Mouse (Mus musculus) myocyte (in vitro differentiated cells): ENCODE data around the gene H2al1b. TPM values are rescaled to one million over a fixed set of nuclear protein-coding genes. Genes with fewer than 3 reads are reported as not detected.
"Not testable (repeated sequence)": the region's sequence is repeated elsewhere in the genome, so short reads cannot be mapped to it uniquely, and the experiment has no call there.

Experiments used
- H3K27me3 ChIP-seq: one replicate; pipeline ENCODE4 v1.6.1; 2011; ENCODE audit not compliant: control insufficient read depth, insufficient read depth, insufficient read length
- H3K36me3 ChIP-seq: one replicate; pipeline ENCODE4 v1.6.1; 2011; ENCODE audit not compliant: control insufficient read depth, insufficient read depth
- H3K4me2 ChIP-seq: one replicate; pipeline ENCODE4 v1.6.1; 2011; ENCODE audit warnings: low read depth, control low read depth
- H3K4me3 ChIP-seq: one replicate; pipeline ENCODE4 v1.5.1; 2011; ENCODE audit warnings: mild to moderate bottlenecking, control low read depth, moderate library complexity
- H3K79me2 ChIP-seq: one replicate; pipeline ENCODE4 v1.6.1; 2011; ENCODE audit not compliant: control insufficient read depth, insufficient read depth
- H3ac ChIP-seq: one replicate; pipeline ENCODE4 v1.6.1; 2011; ENCODE audit not compliant: control insufficient read depth, insufficient read length
- CEBPB ChIP-seq: IDR thresholded peaks from 2 replicates; pipeline ENCODE4 v1.6.1; 2011; ENCODE audit warnings: mild to moderate bottlenecking, moderate library complexity; ENCODE audit not compliant: poor library complexity, insufficient read depth, severe bottlenecking
- E2F4 ChIP-seq: IDR thresholded peaks from one replicate; pipeline ENCODE4 v1.6.1; 2011; ENCODE audit warnings: mild to moderate bottlenecking, control low read depth, moderate library complexity; ENCODE audit not compliant: insufficient read depth
- MYOG ChIP-seq, 3 experiments: IDR thresholded peaks; one replicate each; pipeline ENCODE4 v1.6.1; 2011; ENCODE audit warnings: control low read depth in 2 of 3, low read depth in 2 of 3, mild to moderate bottlenecking in 2 of 3; ENCODE audit not compliant: insufficient read length in 2 of 3, control insufficient read depth in 1 of 3, insufficient read depth in 1 of 3
- POLR2AphosphoS2 ChIP-seq: IDR thresholded peaks from one replicate; pipeline ENCODE4 v1.6.1; 2011; ENCODE audit warnings: low read depth, control low read depth; ENCODE audit not compliant: insufficient read length
- REST ChIP-seq: IDR thresholded peaks from one replicate; pipeline ENCODE4 v1.6.1; 2011; ENCODE audit warnings: mild to moderate bottlenecking, control low read depth, moderate library complexity; ENCODE audit not compliant: insufficient read depth, insufficient read length
- SRF ChIP-seq: IDR thresholded peaks from one replicate; pipeline ENCODE4 v1.6.1; 2011; ENCODE audit warnings: low read depth; ENCODE audit not compliant: control insufficient read depth, insufficient read length
- TCF12 ChIP-seq: IDR thresholded peaks from one replicate; pipeline ENCODE4 v1.6.1; 2011; ENCODE audit warnings: mild to moderate bottlenecking, control low read depth; ENCODE audit not compliant: poor library complexity, insufficient read depth, severe bottlenecking
- USF1 ChIP-seq: IDR thresholded peaks from one replicate; pipeline ENCODE4 v1.6.1; 2011; ENCODE audit warnings: low read depth, mild to moderate bottlenecking, control low read depth, moderate library complexity
- polyA plus RNA-seq: library from polyadenylated mRNA; unstranded; fragments of >200 nt; fragmentation: generic; extraction: Trizol; gene quantifications from one replicate; pipeline ENCODE4 v1.2.1, GENCODE M21; 2012; ENCODE audit warnings: missing spikeins

H2al1b gene
- polyA plus RNA-seq, 1 experiment = not detected

- Histone ChIP-seq H3K36me3 (no peaks in the 10 kb centered on the region), H3K79me2 (no peaks in the 10 kb centered on the region), H3ac (no peak overlapping the region), H3K27me3 (no peaks in the 10 kb centered on the region), H3K4me3 (no peak overlapping the region), H3K4me2 (no peak overlapping the region)
- TF ChIP-seq SRF (no peak), USF1 (no peak), POLR2AphosphoS2 (no peak), MYOG (IDR thresholded peaks at IDR 0.05; ENCODE audit: control insufficient read depth in 1 of 3, insufficient read depth in 1 of 3, insufficient read length in 2 of 3, low read depth in 2 of 3) (no peak), E2F4 (no peak), TCF12 (no peak), REST (no peak), CEBPB (no peak)
Observed at GRCm38 (mm10) chrX:11289244-11289643, 13.0 kb upstream of the H2al1b start.

DNA sequence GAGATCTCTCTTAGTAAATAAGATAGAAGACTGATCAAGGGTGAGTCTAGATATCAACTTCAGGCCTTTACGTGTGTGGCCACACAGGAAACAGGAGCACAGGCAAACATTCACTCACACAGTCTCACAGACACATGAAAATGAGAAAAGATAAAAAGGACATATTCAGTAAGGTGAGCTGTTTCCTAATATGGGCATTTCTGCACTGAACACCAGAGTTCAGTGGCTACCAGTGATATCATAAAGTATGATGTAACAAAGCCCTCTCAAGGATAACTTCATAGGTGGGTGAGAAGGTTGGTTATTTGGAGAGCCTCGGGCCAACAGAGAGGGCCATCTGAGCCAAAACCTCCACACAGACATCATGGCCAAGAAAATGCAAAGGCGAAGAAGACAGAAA is 3.3 kb upstream of the H2al1b start, which contains the start of gene H2al1a:
TSS of gene H2al1a (plus strand) at position 301 of the 400 bp plus-strand sequence.
- H3K27me3 ChIP-seq, H3K36me3 ChIP-seq: not testable (repeated sequence)

GRCm38 (mm10) chrX:11305355-11305754 is 3.1 kb downstream of the H2al1b start, which contains the start of gene H2al1c:
TSS of gene H2al1c (plus strand) at chrX:11305655.
- H3K27me3 ChIP-seq, H3K4me2 ChIP-seq, H3ac ChIP-seq, H3K36me3 ChIP-seq, H3K4me3 ChIP-seq, H3K79me2 ChIP-seq: not testable (repeated sequence)

More for the DNA sequence above, 3.3 kb upstream of the H2al1b start, which contains the start of gene H2al1a:
- not testable (repeated sequence) for H3ac ChIP-seq, H3K4me3 ChIP-seq, H3K79me2 ChIP-seq, H3K4me2 ChIP-seq

GRCm38 (mm10) chrX:11308524-11308923 is 6.3 kb downstream of the H2al1b start, which contains the start of gene H2al1d:
TSS of gene H2al1d (plus strand) at chrX:11308824.
- not testable (repeated sequence) for H3K4me3 ChIP-seq, H3K36me3 ChIP-seq, H3K4me2 ChIP-seq, H3ac ChIP-seq, H3K27me3 ChIP-seq, H3K79me2 ChIP-seq

- not testable (repeated sequence) for H3K36me3 ChIP-seq, H3ac ChIP-seq, H3K4me3 ChIP-seq, H3K27me3 ChIP-seq, H3K79me2 ChIP-seq, H3K4me2 ChIP-seq
Observed at GRCm38 (mm10) chrX:11311634-11312033, 9.4 kb downstream of the H2al1b start, which contains the start of gene H2al1e. TSS of gene H2al1e (plus strand) at chrX:11311934.

DNA sequence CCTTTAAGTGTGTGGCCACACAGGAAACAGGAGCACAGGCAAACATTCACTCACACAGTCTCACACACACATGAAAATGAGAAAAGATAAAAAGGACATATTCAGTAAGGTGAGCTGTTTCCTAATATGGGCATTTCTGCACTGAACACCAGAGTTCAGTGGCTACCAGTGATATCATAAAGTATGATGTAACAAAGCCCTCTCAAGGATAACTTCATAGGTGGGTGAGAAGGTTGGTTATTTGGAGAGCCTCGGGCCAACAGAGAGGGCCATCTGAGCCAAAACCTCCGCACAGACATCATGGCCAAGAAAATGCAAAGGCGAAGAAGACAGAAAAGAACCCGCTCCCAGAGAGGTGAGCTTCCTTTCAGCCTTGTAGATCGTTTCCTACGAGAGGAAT is 12.6 kb downstream of the H2al1b start, which contains the start of gene H2al1f:
TSS of gene H2al1f (plus strand) at position 301 of the 400 bp plus-strand sequence.
- H3K4me3 ChIP-seq, H3ac ChIP-seq, H3K36me3 ChIP-seq: not testable (repeated sequence)

GRCm38 (mm10) chrX:11317956-11318355 is 15.7 kb downstream of the H2al1b start, which contains the start of gene H2al1g:
TSS of gene H2al1g (plus strand) at chrX:11318256.
- H3K79me2 ChIP-seq, H3K27me3 ChIP-seq, H3K4me3 ChIP-seq, H3K4me2 ChIP-seq, H3K36me3 ChIP-seq, H3ac ChIP-seq: not testable (repeated sequence)

More for the DNA sequence above, 12.6 kb downstream of the H2al1b start, which contains the start of gene H2al1f:
- not testable (repeated sequence) for H3K4me2 ChIP-seq, H3K79me2 ChIP-seq, H3K27me3 ChIP-seq

- H3K4me3 ChIP-seq, H3K27me3 ChIP-seq, H3K4me2 ChIP-seq, H3ac ChIP-seq, H3K79me2 ChIP-seq, H3K36me3 ChIP-seq: not testable (repeated sequence)
Observed at GRCm38 (mm10) chrX:11321192-11321591, 19.0 kb downstream of the H2al1b start, which contains the start of gene H2al1h. TSS of gene H2al1h (plus strand) at chrX:11321492.

DNA sequence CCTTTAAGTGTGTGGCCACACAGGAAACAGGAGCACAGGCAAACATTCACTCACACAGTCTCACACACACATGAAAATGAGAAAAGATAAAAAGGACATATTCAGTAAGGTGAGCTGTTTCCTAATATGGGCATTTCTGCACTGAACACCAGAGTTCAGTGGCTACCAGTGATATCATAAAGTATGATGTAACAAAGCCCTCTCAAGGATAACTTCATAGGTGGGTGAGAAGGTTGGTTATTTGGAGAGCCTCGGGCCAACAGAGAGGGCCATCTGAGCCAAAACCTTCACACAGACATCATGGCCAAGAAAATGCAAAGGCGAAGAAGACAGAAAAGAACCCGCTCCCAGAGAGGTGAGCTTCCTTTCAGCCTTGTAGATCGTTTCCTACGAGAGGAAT is 22.1 kb downstream of the H2al1b start, which contains the start of gene H2al1i:
TSS of gene H2al1i (plus strand) at position 301 of the 400 bp plus-strand sequence.
- H3K4me3 ChIP-seq, H3K4me2 ChIP-seq, H3K36me3 ChIP-seq, H3K79me2 ChIP-seq, H3ac ChIP-seq, H3K27me3 ChIP-seq: not testable (repeated sequence)

DNA sequence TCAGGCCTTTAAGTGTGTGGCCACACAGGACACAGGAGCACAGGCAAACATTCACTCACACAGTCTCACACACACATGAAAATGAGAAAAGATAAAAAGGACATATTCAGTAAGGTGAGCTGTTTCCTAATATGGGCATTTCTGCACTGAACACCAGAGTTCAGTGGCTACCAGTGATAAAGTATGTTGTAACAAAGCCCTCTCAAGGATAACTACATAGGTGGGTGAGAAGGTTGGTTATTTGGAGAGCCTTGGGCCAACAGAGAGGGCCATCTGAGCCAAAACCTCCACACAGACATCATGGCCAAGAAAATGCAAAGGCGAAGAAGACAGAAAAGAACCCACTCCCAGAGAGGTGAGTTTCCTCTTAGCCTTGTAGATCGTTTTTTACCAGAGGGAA is 25.3 kb downstream of the H2al1b start, which contains the start of gene H2al1j:
TSS of gene H2al1j (plus strand) at position 301 of the 400 bp plus-strand sequence.
- H3K27me3 ChIP-seq, H3ac ChIP-seq, H3K79me2 ChIP-seq, H3K4me2 ChIP-seq, H3K4me3 ChIP-seq, H3K36me3 ChIP-seq: not testable (repeated sequence)
